Mouse (Mus musculus) stomach, embryonic 14.5 days (tissue): ENCODE results near the gene Rassf4. TPM values are rescaled to one million over a fixed set of nuclear protein-coding genes. Genes with fewer than 3 reads are reported as not detected.

Source experiments
- ATAC-seq: fragments of 200-750 bp; cut with Nextera tagmentation; 2 replicates; pipeline ENCODE4 v1.8.0; 2017; ENCODE audit warnings: low read depth, moderate TSS enrichment; ENCODE audit not compliant: insufficient number of reproducible peaks, insufficient read depth, low FRiP score
- H3K27ac ChIP-seq: fragments of 300-500 bp; sonication (generic); 2 replicates; pipeline ENCODE4 v1.5.1; 2014; ENCODE audit warnings: mild to moderate bottlenecking, low read length, moderate library complexity, mixed read lengths
- H3K27me3 ChIP-seq: fragments of 300-500 bp; sonication (generic); 2 replicates; pipeline ENCODE4 v1.6.1; 2014; ENCODE audit warnings: low read length, control low read depth, mixed read lengths; ENCODE audit not compliant: control insufficient read depth, insufficient read depth
- H3K36me3 ChIP-seq: fragments of 300-500 bp; sonication (generic); 2 replicates; pipeline ENCODE4 v1.6.1; 2014; ENCODE audit warnings: mild to moderate bottlenecking, control low read depth, low read length, moderate library complexity, mixed read lengths; ENCODE audit not compliant: control insufficient read depth, insufficient read depth
- H3K4me1 ChIP-seq: fragments of 300-500 bp; sonication (generic); 2 replicates; pipeline ENCODE4 v1.6.1; 2014; ENCODE audit warnings: low read length, control low read depth, mixed read lengths; ENCODE audit not compliant: control insufficient read depth, insufficient read depth
- H3K4me2 ChIP-seq: fragments of 300-500 bp; sonication (generic); replicated peaks from 2 replicates; pipeline ENCODE4 v1.6.1; 2014; ENCODE audit warnings: low read depth, low read length, control low read depth
- H3K4me3 ChIP-seq: fragments of 300-500 bp; sonication (generic); 2 replicates; pipeline ENCODE4 v1.5.1; 2014; ENCODE audit warnings: low read depth, low read length, control low read depth
- H3K9ac ChIP-seq: fragments of 300-500 bp; sonication (generic); replicated peaks from 2 replicates; pipeline ENCODE4 v1.6.1; 2014; ENCODE audit warnings: low read depth, mild to moderate bottlenecking, control low read depth, low read length, moderate library complexity, mixed read lengths
- H3K9me3 ChIP-seq: fragments of 300-500 bp; sonication (generic); 2 replicates; pipeline ENCODE4 v1.6.1; 2016; ENCODE audit warnings: low read depth, low read length, control low read depth; ENCODE audit not compliant: control insufficient read depth
- WGBS: fragments of 180-500 bp; shearing (Covaris S2); extraction: QIAGEN DNeasy Blood & Tissue Kit; methylation state at CpG from one replicate; pipeline ENCODE4 v1.1.7; 2014; 5-methylcytosine and 5-hydroxymethylcytosine counted together
- polyA plus RNA-seq: library from polyadenylated mRNA; unstranded; fragments of >200 nt; fragmentation: Nextera tagmentation; extraction: Ambion mirVana; gene quantifications from 2 replicates; pipeline ENCODE4 v1.2.1, GENCODE M21; 2014

The Rassf4 gene
- polyA plus RNA-seq, 1 experiment from 2014 or later = 13.1 TPM

DNA sequence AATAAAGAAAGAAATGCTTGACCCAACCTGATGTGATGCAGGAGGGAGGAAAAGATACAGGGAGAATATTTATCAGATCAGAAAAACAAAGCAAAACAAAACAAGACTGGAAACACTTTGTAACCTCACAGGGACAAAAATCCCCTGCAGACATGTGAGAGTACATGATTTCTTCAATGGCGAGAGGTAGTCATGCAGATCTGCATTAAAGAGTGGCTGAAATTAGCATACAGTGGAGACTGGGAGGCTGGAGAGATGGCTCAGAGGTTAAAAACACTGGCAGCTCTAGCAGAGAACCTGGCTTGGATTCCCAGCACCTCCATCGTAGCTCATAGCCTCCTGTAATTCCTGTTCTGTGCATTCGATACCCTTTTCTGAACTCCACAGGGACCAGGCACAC, 38.8 kb upstream of the Rassf4 start:
- Histone ChIP-seq H3K9me3 (no peaks in the 10 kb centered on the region), H3K9ac (no peak overlapping the region), H3K27me3 (no peaks in the 10 kb centered on the region), H3K4me3 (no peak overlapping the region), H3K27ac (no peak overlapping the region), H3K4me1 (no peaks in the 10 kb centered on the region), H3K36me3 (no peaks in the 10 kb centered on the region), H3K4me2 (no peak overlapping the region)
- WGBS = 91% methylated on average over 3 of the region's 3 CpGs
- no peak for ATAC-seq

DNA sequence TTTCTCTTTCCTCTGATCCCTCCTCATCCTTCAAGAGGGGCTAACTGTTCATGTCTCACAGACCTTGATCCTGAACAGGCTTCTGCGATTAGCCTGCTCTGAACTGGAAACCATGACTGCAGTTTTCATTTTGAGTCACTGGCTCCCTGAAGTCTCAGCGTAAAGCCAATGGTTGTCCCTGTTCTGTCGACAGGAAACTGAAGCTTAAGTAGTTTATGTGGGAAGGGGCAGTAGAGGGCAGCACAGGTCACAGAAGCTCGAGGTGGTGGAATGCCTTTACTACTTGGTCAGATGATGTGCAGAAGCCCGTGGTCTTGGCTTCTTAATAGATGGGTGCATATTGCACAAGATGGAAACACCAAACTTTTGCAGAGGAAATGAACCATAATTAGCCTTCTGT, 38.3 kb upstream of the Rassf4 start:
- Histone ChIP-seq H3K27me3 (no peaks in the 10 kb centered on the region), H3K4me2 (no peak overlapping the region), H3K9me3 (no peaks in the 10 kb centered on the region), H3K4me3 (no peak overlapping the region), H3K4me1 (no peaks in the 10 kb centered on the region), H3K27ac (no peak overlapping the region), H3K9ac (no peak overlapping the region), H3K36me3 (no peaks in the 10 kb centered on the region)
- WGBS = 17% methylated on average over 5 of the region's 5 CpGs
- ATAC-seq = no peak

DNA sequence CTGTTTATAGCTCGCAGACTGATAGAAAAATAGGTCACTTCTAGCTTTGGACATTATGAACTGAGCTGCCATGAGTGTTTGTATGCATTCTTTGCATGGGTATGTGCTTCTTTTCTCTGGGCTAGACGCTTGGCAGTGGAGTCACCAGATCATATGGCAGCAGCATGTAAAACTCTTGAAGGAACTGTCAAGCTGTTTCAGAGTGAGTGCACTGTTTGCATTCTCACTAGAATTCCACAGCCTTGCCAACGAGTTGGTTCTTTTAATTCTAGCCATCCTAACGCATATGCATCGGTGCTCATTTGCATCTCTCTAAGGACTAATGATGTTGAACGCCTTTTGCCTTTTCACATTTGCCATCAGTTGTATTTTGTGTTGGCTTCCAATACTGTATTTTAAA, 30.6 kb upstream of the Rassf4 start:
- no peak overlapping the region for H3K4me3 ChIP-seq
- ATAC-seq = no peak
- H3K4me2 ChIP-seq = no peak overlapping the region
- H3K4me1 ChIP-seq = no peaks in the 10 kb centered on the region
- H3K27me3 ChIP-seq = no peaks in the 10 kb centered on the region
- no peaks in the 10 kb centered on the region for H3K36me3 ChIP-seq
- H3K27ac ChIP-seq = no peak overlapping the region
- H3K9ac ChIP-seq = no peak overlapping the region
- H3K9me3 ChIP-seq = no peaks in the 10 kb centered on the region
- 75% methylated on average over 6 of the region's 6 CpGs for WGBS

DNA sequence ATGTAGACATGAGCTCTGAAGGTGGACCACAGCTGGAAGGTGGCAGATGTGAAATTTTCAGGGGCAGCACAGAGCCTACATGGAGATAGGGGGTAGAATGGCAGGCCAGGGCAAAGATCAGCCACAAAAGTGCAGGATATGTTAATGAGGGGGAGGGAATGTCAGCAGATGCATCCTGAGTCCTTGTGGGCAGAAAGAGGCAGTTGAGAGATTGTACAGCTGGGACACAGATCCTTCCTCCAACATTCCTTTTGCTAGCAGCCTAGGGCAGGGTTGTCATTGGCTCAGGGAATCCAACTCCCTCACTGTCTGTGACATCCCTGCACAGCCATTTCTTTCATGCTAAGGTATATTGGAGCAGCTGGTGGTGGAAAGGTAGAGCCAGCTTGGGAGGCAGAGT, 27.1 kb upstream of the Rassf4 start:
- no peaks in the 10 kb centered on the region for H3K36me3 ChIP-seq
- H3K4me2 ChIP-seq = no peak overlapping the region
- H3K9ac ChIP-seq = no peak overlapping the region
- no peak for ATAC-seq
- no peak overlapping the region for H3K4me3 ChIP-seq
- H3K9me3 ChIP-seq = no peaks in the 10 kb centered on the region
- H3K27ac ChIP-seq = no peak overlapping the region
- H3K27me3 ChIP-seq = no peaks in the 10 kb centered on the region
- H3K4me1 ChIP-seq = no peaks in the 10 kb centered on the region

DNA sequence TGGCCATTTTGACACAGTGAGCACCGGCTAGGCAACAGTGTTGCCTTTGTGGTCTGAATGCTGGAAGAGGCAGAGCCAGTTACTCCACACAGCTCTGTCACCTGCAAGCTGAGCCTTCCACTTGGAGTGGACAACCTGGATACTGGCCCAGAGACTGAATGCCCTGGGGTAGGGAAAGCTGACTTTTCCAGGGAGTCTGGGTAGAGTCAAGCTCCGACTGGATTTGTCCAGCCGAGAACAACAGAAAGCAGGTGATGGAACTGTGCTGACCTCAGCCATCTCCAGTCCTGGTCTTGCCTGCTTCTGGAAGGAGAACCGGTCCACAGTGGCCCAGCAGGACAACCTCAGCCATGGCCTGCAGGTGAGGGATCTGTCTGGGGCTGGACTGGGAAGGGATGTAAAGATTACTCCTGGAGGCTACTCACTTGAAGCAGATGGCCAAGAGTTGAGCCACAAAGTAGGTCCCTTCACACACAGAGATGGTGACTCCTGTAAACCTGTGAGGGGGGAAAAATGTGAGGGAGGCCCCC, 24.2 kb upstream of the Rassf4 start:
- Histone ChIP-seq H3K4me1 (no peaks in the 10 kb centered on the region), H3K27me3 (no peaks in the 10 kb centered on the region), H3K9me3 (no peaks in the 10 kb centered on the region), H3K4me2 (no peak overlapping the region), H3K4me3 (no peak overlapping the region), H3K36me3 (no peaks in the 10 kb centered on the region), H3K27ac (no peak overlapping the region), H3K9ac (no peak overlapping the region)
- WGBS = 89% methylated on average over 4 of the region's 4 CpGs
- no peak for ATAC-seq

DNA sequence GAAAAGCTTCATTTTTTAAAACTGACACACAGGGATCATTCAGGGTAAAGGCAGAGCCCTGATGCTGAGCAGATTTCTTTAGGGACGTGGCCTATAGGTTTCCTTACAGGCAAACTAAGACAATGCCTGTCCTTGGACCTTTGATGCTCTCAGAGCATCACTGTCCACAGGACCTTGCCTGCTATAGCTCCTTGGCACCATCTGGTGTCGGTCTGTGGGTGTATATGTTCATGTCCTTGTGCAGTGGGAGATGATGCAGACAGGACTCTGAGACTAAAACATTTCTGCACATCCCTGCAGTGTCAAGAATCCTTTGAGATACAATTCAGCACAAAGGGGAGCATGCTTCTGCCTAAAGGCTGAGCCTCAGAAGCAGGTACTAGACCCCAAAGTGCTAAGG, 23.7 kb upstream of the Rassf4 start:
- 62% methylated on average over 2 of the region's 2 CpGs for WGBS
- H3K27me3 ChIP-seq = no peaks in the 10 kb centered on the region
- H3K9me3 ChIP-seq = no peaks in the 10 kb centered on the region
- H3K4me2 ChIP-seq = no peak overlapping the region
- no peaks in the 10 kb centered on the region for H3K4me1 ChIP-seq
- ATAC-seq = no peak
- H3K36me3 ChIP-seq = no peaks in the 10 kb centered on the region
- no peak overlapping the region for H3K4me3 ChIP-seq
- H3K9ac ChIP-seq = no peak overlapping the region
- no peak overlapping the region for H3K27ac ChIP-seq

DNA sequence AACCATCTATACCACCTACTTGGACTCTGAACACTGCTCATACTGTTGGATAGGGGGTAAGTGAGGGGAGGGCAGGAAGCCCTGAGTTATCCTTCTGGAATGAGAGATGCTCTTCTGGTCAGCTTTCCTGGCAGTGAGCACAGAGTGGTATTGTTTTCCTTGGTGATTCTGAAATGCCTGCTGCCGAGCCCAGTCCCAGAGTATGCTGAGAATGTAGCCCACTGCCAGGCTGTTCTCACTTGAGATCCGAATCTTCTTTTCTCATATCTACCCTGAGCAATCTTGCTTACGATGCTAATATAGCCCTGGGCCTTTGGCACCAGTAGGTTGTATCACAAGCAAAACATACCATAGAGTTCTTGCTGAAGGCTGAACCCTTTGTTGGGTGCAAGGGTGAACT, 20.6 kb upstream of the Rassf4 start:
- WGBS = 83% methylated on average over 3 of the region's 3 CpGs
- Histone ChIP-seq H3K36me3 (no peaks in the 10 kb centered on the region), H3K9ac (no peak overlapping the region), H3K27ac (no peak overlapping the region), H3K9me3 (no peaks in the 10 kb centered on the region), H3K27me3 (no peaks in the 10 kb centered on the region), H3K4me3 (no peak overlapping the region), H3K4me2 (no peak overlapping the region), H3K4me1 (no peaks in the 10 kb centered on the region)
- ATAC-seq = no peak

DNA sequence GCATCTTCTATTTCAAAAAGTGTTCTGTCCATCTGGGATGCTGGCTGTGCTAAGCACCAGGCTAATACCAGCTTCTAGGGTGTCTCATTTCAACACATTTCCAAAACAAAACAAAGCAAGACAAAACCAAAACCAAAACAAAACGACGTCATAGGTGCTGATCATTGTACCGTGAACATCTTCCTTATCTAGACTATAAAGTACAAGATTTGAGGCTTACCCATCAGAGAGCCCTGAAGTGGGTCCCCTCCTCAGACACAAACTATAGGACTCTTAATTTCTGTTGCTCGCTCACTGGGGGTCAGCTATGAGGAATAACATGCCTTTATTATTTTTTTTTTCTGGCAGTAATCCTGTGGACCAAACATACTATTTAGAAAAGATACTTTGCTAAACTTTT, 19.9 kb upstream of the Rassf4 start:
- Histone ChIP-seq H3K36me3 (no peaks in the 10 kb centered on the region), H3K9me3 (no peaks in the 10 kb centered on the region), H3K9ac (no peak overlapping the region), H3K4me2 (no peak overlapping the region), H3K4me3 (no peak overlapping the region), H3K27ac (no peak overlapping the region), H3K27me3 (no peaks in the 10 kb centered on the region), H3K4me1 (no peaks in the 10 kb centered on the region)
- 83% methylated on average over 4 of the region's 4 CpGs for WGBS
- no peak for ATAC-seq

DNA sequence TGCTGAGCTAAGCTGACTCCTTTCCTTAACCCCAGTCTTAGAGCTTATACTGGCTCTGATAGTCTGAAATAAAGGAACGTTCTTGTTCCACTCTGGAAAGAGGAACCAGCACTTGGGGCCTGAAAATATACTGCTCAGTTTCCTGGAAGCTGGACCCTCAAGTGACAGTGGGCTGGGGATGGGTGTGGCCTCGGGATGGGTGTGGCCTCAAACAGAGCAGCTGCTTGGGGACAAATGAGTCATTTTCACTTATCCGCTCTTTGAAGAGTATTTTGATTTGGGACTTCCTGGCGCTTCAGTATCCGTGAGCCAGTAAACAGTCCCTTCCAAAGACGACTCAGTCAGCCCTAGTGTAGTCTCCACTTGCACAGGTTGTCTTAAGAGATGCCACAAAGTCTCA, 8.6 kb upstream of the Rassf4 start:
- 25% methylated on average over 6 of the region's 6 CpGs for WGBS
- Histone ChIP-seq H3K9me3 (no peaks in the 10 kb centered on the region), H3K9ac (no peak overlapping the region), H3K4me2 (no peak overlapping the region), H3K27ac (no peak overlapping the region), H3K4me3 (no peak overlapping the region), H3K36me3 (no peaks in the 10 kb centered on the region), H3K4me1 (no peaks in the 10 kb centered on the region), H3K27me3 (no peaks in the 10 kb centered on the region)
- no peak for ATAC-seq
